Mouse (Mus musculus) layer of hippocampus, postnatal 10 days (tissue): Measurements from ENCODE around the gene Thap8. TPM values are rescaled to one million over a fixed set of nuclear protein-coding genes. Genes with fewer than 3 reads are reported as not detected.

Experiments
- total RNA-seq, 2 experiments: library from RNA; stranded (reverse); gene quantifications; 2 replicates each; pipeline ENCODE4 v1.2.3; 2021

Gene Thap8
- total RNA-seq, 2 experiments from 2014 or later, result 0.27 TPM; not detected in 1

Other genes starting within 250 kb of the Thap8 start
- gene Zfp14, start 228.7 kb upstream of the Thap8 start, total RNA-seq, result 1 to 10 TPM; 8.5 to 8.7 TPM
- 1 to 10 TPM; 3.2 to 4.1 TPM for gene Zfp82, start 207.2 kb upstream of the Thap8 start, total RNA-seq
- 1 to 10 TPM in 1 of 2 experiments, not detected in 1; 2.2 TPM for gene Gm26920, start 189.7 kb upstream of the Thap8 start, total RNA-seq
- gene Zfp566, start 189.6 kb upstream of the Thap8 start, total RNA-seq, result 10 to 100 TPM; 10.3 to 13.1 TPM
- gene Zfp260, start 185.3 kb upstream of the Thap8 start, total RNA-seq, result 10 to 100 TPM; 54.7 to 62.8 TPM
- gene Zfp382, start 158.2 kb upstream of the Thap8 start, total RNA-seq, result 10 to 100 TPM; 28.0 to 32.8 TPM
- 10 to 100 TPM; 52.7 to 56.3 TPM for gene Zfp146, start 110.3 kb upstream of the Thap8 start, total RNA-seq
- gene Cox7a1, start 96.0 kb upstream of the Thap8 start, total RNA-seq, result 1 to 10 TPM; 5.3 to 5.6 TPM
- 100 to 1,000 TPM; 215 to 229 TPM for gene Capns1, start 81.3 kb upstream of the Thap8 start, total RNA-seq
- 10 to 100 TPM; 57.5 to 71.1 TPM for gene Polr2i, start 48.1 kb upstream of the Thap8 start, total RNA-seq
- gene Tbcb, start 47.8 kb upstream of the Thap8 start, total RNA-seq, result 100 to 1,000 TPM; 157 to 171 TPM
- gene Ovol3, start 44.4 kb upstream of the Thap8 start, total RNA-seq, result not detected
- 1 to 10 TPM; 2.5 to 4.5 TPM for gene Wdr62, start 325 bp downstream of the Thap8 start, total RNA-seq
- gene Clip3, start 11.6 kb downstream of the Thap8 start, total RNA-seq, result 100 to 1,000 TPM; 572 to 600 TPM
- gene Alkbh6, start 28.6 kb downstream of the Thap8 start, total RNA-seq, result 10 to 100 TPM; 41.6 to 45.5 TPM
- gene Syne4, start 34.7 kb downstream of the Thap8 start, total RNA-seq, result 1 to 10 TPM; 3.2 to 6.4 TPM
- under 1 TPM; 0.48 to 0.69 TPM for gene E130208F15Rik, start 41.6 kb downstream of the Thap8 start, total RNA-seq
- 1 to 10 TPM; 7.8 to 9.4 TPM for gene Sdhaf1, start 43.8 kb downstream of the Thap8 start, total RNA-seq
- gene Lrfn3, start 82.7 kb downstream of the Thap8 start, total RNA-seq, result 10 to 100 TPM; 42.8 to 43.6 TPM
- 10 to 100 TPM; 21.9 to 24.0 TPM for gene Tyrobp, start 133.7 kb downstream of the Thap8 start, total RNA-seq
- gene Hcst, start 139.8 kb downstream of the Thap8 start, total RNA-seq, result 1 to 10 TPM in 1 of 2 experiments, under 1 TPM in 1; 0.91 to 1.8 TPM
- gene Nfkbid, start 141.6 kb downstream of the Thap8 start, total RNA-seq, result 1 to 10 TPM; 2.2 to 3.0 TPM
- gene Aplp1, start 165.4 kb downstream of the Thap8 start, total RNA-seq, result 100 to 1,000 TPM; 831 to 849 TPM
- 1 to 10 TPM; 3.9 to 5.3 TPM for gene Kirrel2, start 177.6 kb downstream of the Thap8 start, total RNA-seq
- gene Nphs1, start 178.2 kb downstream of the Thap8 start, total RNA-seq, result under 1 TPM; 0.55 to 0.62 TPM
- gene Prodh2, start 213.5 kb downstream of the Thap8 start, total RNA-seq, result under 1 TPM in 1 of 2 experiments, not detected in 1; 0.69 TPM